Mouse (Mus musculus): ENCODE results near the gene Spi1.

The Spi1 gene

GRCm38 (mm10) chr2:91121011-91121410 lies 38.8 kb downstream of the Spi1 start:
- CTCF ChIA-PET: interaction anchor here (0.6 kb wide), 1 partner anchor 47 kb away, joined by 9 read pairs; no protein-coding TSS in a partner anchor

DNA sequence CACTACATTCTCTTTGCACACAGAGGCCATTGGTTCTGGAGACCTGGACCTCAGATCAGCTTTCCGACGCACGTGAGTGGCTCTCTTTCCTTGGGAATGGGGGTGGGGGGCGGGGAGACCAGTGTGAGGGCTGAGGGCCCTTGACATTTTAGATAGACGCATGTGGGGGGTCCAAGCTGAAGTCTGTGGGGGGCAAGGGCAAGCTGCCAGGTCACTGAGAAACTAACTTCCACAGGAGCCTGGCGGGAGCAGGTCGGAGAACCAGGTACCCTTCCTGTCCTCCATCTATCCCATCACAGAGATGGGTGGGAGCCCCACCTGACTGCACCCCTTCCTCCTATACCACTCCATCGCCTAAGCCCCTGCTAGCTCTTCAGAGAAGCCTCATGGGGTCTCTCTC lies 39.3 kb downstream of the Spi1 start:
- CTCF ChIA-PET: interaction anchor here (0.6 kb wide), 1 partner anchor 46 kb away, joined by 9 read pairs; no protein-coding TSS in a partner anchor

DNA sequence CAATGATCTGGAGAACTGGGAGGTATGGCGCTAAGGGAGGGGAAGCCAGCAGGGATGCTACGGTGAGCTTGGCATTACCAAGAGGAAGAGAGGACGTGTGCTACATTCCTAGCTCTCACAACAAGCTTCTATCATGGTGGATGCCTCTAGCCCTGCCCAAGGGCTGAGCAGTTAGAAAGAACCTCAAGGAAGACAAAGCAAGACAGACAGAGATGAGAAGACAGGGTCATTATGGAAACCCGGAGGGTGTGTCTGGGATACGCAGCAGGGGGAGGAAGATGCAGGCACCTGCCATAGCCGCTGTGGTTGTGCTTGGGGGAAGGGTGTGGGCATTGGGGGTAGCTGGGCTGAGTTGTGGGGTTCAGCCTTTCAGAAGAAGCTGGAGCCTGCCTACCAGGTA lies 41.3 kb downstream of the Spi1 start:
- CTCF ChIA-PET: no interaction called here

- CTCF ChIA-PET: no interaction called here
These were observed 42.9 kb downstream of the Spi1 start for GRCm38 (mm10) chr2:91125101-91125500.

GRCm38 (mm10) chr2:91128761-91129160 lies 46.6 kb downstream of the Spi1 start:
- CTCF ChIA-PET: interaction anchor here (1.0 kb wide), 1 partner anchor 20 kb away, joined by 8 read pairs; no protein-coding TSS in a partner anchor

DNA sequence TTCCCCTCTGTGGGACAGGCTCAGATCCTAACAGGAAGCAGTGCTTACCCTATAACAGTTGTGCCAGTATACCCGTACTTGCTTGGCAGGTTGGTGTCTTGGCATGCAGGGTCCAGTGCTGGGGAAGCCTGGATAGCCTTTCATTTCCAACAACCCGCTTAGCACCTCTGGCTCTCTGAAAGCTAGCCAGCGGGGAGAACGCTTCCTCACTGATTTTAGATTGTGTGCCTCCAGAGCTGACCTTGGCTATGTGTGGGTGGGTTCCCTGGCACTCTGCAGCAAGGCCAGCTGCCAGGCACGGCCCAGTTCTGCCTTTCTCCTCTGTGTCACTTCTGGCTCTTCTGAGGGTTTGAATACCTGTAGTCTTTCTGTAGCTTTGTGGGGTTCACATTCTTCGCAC lies 47.9 kb downstream of the Spi1 start:
- CTCF ChIA-PET: no interaction called here

DNA sequence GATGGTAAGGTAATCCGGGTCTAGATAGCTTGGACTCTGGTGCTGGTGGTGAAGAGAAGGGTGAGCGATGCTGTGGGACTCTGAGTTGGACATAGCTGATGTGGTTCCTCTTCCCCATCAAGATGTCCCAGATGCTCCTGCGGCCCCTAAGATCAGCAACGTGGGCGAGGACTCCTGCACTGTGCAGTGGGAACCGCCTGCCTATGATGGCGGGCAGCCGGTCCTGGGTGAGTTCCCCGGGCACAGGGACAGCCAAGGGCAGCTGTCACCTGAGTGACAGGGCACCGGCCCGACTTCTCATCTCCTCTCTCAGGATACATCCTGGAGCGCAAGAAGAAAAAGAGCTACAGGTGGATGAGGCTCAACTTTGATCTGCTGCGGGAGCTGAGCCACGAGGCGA lies 49.1 kb downstream of the Spi1 start:
- CTCF ChIA-PET: no interaction called here

DNA sequence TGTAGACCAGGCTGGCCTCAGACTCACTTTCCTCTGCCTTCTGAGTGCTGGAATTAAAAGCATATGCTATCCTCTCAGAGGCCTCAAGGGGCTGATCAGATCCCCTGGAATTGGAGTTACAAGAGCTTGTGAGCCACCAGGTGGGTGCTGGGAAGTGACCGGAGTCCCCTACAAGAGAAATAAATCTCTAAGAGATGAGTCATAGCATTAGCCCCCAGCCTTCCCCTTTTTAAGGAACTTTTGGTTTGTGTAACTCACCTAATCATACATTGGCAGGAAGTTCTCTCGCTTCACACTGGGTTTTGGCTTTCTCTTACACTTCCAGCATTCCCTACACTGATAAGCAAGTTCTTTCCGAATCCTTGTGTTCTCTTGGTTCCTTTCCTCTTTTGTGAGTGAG lies 49.8 kb downstream of the Spi1 start:
- CTCF ChIA-PET: no interaction called here

- CTCF ChIA-PET: no interaction called here
These were observed 54.6 kb downstream of the Spi1 start for GRCm38 (mm10) chr2:91136513-91137412.

- CTCF ChIA-PET: no interaction called here
These were observed 55.3 kb downstream of the Spi1 start for GRCm38 (mm10) chr2:91137481-91137880.

GRCm38 (mm10) chr2:91139311-91139710 lies 57.1 kb downstream of the Spi1 start:
- CTCF ChIA-PET: no interaction called here

DNA sequence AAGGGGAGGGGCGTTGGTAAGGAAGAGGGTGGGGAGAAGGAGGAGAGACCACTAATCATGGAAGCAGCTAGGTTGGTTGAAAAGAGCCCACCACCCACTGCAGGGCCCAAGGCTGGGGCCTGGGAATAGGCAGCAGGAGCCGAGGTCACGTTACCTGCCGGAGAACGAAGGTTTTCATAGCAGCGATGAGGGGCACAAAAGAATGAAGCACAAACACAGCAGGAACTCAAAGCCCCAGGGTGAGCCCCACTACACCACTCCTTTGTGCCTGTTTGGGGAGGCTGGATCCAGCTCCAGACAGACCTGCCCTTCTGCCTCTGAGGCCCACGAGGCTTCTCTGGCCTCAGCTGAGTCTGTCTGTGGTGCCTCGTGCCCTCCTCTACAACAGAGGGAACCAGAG lies 57.6 kb downstream of the Spi1 start:
- CTCF ChIA-PET: no interaction called here

DNA sequence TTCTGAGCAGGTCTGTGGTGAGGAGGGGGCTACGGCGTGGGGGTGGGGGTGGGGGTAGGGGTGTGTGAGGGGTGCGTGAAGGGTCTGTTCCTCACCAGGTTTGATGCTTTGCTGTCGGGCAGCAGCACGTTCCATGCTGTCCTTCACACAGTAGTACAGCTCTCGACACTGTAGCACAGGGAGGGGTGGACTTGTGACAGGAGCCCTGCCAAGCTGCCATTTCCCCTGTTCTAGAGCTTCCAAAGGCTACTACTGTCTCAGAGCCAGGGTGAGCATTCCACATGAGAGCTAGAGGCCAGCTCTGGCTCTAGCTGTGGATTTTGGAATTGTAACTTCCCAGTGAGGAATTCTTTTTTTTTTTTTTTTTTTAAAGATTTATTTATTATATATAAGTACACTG lies 60.7 kb downstream of the Spi1 start:
- CTCF ChIA-PET: interaction anchor here (0.6 kb wide), 1 partner anchor 32 kb away, joined by 4 read pairs; no protein-coding TSS in a partner anchor

GRCm38 (mm10) chr2:91143401-91143800 lies 61.2 kb downstream of the Spi1 start:
- CTCF ChIA-PET: no interaction called here

GRCm38 (mm10) chr2:91148101-91148500 lies 65.9 kb downstream of the Spi1 start:
- CTCF ChIA-PET: no interaction called here

- CTCF ChIA-PET: no interaction called here
These were observed 69.1 kb downstream of the Spi1 start for GRCm38 (mm10) chr2:91151331-91151730.

- CTCF ChIA-PET: no interaction called here
These were observed 70.7 kb downstream of the Spi1 start for GRCm38 (mm10) chr2:91152885-91153377.

DNA sequence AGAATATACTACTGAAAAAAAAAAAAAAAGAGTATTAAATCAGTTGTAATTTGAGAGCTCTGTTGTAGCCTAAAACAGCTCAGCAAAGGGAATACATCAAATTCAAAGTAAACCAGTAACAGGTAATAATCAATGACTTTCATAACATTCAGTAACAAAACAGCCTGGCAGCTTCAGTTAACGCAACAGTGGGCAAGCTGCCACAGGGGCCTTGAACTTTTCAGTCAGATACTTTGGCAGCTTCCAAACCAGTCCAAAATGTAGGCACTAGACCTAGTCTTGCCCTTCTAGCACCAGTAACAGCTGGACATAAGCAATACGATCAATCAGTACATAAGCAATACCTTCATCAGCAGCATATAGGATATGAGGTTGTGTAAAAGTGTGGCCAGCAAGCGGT lies 71.9 kb downstream of the Spi1 start:
- CTCF ChIA-PET: interaction anchor here (0.6 kb wide), 2 partner anchors 46 to 776 kb away, joined by 3 to 5 read pairs; no protein-coding TSS in a partner anchor

- CTCF ChIA-PET: no interaction called here
These were observed 75.0 kb downstream of the Spi1 start for GRCm38 (mm10) chr2:91157002-91157752.

DNA sequence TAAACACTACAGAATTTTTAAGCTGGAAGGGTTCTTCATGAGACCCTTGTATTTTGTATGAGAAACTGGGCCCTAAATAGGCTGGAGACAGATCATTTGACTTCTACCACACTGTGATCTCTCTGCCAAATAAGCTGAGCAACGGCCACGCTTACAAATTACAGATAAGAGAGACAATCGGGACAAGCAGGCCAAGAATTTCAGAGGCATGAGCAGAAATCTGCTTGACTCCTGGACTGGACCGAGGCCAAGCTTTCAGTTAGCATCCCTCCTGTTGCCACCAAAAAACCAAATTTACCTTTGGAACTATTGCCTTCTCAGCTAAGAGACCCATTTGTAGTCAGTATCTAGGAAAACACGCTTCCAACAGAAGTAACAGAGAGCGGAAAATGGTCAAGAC lies 78.4 kb downstream of the Spi1 start:
- CTCF ChIA-PET: no interaction called here

GRCm38 (mm10) chr2:91162952-91163351 lies 80.8 kb downstream of the Spi1 start:
- CTCF ChIA-PET: no interaction called here

DNA sequence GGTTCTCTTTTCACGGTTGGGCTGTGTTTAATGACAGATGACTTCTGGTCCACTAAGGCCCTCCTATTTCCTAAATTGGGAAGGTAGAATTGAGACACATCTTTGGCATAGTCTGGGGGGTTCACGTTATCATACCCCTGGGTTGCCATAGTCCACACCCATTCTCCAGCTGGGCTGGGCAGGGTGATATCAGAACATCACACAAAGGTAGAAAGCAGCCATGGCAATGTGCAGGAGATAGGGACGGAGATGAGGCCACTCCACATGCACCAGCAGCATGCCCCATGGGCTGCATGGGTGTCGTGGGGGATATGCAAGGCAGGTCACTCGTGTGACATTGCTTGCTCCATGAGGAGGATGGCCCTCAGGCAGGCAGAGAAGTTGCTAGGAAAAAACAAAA lies 81.3 kb downstream of the Spi1 start:
- CTCF ChIA-PET: no interaction called here

- CTCF ChIA-PET: interaction anchor here (0.7 kb wide), 1 partner anchor 39 kb away, joined by 3 read pairs; no protein-coding TSS in a partner anchor
These were observed 82.8 kb downstream of the Spi1 start for GRCm38 (mm10) chr2:91164991-91165390.
